Mouse (Mus musculus) neural tube, embryonic 14.5 days (tissue): ENCODE data around the gene Syngr1. TPM values are rescaled to one million over a fixed set of nuclear protein-coding genes. Genes with fewer than 3 reads are reported as not detected.

ENCODE experiments used
- ATAC-seq: fragments of 200-750 bp; cut with Nextera tagmentation; 2 replicates; pipeline ENCODE4 v1.8.0; 2017; ENCODE audit warnings: low read depth, mild to moderate bottlenecking, moderate TSS enrichment, moderate library complexity
- H3K27ac ChIP-seq: fragments of 300-500 bp; sonication (generic); 2 replicates; pipeline ENCODE4 v1.5.1; 2014; ENCODE audit warnings: low read depth, mild to moderate bottlenecking, control low read depth, low read length, moderate library complexity, mixed read lengths
- H3K27me3 ChIP-seq: fragments of 300-500 bp; sonication (generic); 2 replicates; pipeline ENCODE4 v1.6.1; 2014; ENCODE audit warnings: low read length; ENCODE audit not compliant: control insufficient read depth, insufficient read depth
- H3K36me3 ChIP-seq: fragments of 300-500 bp; sonication (generic); 2 replicates; pipeline ENCODE4 v1.6.1; 2014; ENCODE audit warnings: low read length, mixed read lengths; ENCODE audit not compliant: control insufficient read depth, insufficient read depth
- H3K4me1 ChIP-seq: fragments of 300-500 bp; sonication (generic); 2 replicates; pipeline ENCODE4 v1.6.1; 2014; ENCODE audit warnings: low read length; ENCODE audit not compliant: control insufficient read depth, insufficient read depth
- H3K4me2 ChIP-seq: fragments of 300-500 bp; sonication (generic); 2 replicates; pipeline ENCODE4 v1.6.1; 2014; ENCODE audit warnings: mild to moderate bottlenecking, low read depth, low read length, control low read depth
- H3K4me3 ChIP-seq: fragments of 300-500 bp; sonication (generic); 2 replicates; pipeline ENCODE4 v1.5.1; 2014; ENCODE audit warnings: low read depth, low read length, control low read depth, mixed read lengths
- H3K9ac ChIP-seq: fragments of 300-500 bp; sonication (generic); replicated peaks from 2 replicates; pipeline ENCODE4 v1.6.1; 2014; ENCODE audit warnings: low read depth, mild to moderate bottlenecking, control low read depth, low read length, mixed read lengths
- H3K9me3 ChIP-seq: fragments of 300-500 bp; sonication (generic); 2 replicates; pipeline ENCODE4 v1.6.1; 2016; ENCODE audit warnings: low read length; ENCODE audit not compliant: control insufficient read depth
- WGBS: fragments of 180-500 bp; shearing (Covaris S2); extraction: QIAGEN DNeasy Blood & Tissue Kit; methylation state at CpG from one replicate; pipeline ENCODE4 v1.1.7; 2014; 5-methylcytosine and 5-hydroxymethylcytosine counted together
- polyA plus RNA-seq: library from polyadenylated mRNA; unstranded; fragments of >200 nt; fragmentation: Nextera tagmentation; extraction: Ambion mirVana; gene quantifications from 2 replicates; pipeline ENCODE4 v1.2.1, GENCODE M21; 2014

The Syngr1 gene
- polyA plus RNA-seq, 1 experiment from 2014 or later = 30.3 TPM

DNA sequence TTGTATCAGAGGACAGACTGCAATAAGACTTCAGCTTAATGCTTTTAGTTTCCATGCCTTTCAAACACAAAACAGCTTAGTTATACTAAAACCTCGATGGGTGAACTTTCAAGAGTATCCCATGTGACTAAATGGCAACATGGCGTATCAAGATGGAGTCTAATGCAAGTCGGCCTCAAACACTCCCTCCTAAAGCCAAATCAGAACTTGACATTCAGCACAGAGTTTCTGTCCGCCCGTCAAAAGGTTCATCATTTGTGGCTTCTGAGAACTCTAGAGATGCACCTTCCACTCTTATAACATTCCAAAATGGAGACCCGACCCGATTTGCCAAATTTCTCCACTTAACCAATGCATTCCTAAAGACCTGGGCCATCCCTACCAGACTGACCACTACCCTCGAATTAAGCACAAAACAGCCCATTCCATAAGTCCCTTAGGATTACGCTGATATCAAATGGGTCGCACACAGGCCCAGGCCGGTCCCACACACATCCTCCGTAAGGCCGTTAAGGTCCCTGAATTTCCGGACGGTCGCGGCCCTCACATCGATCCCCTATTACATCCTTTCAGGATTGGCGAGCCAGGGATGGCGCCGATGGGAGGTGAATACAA lies 8.4 kb upstream of the Syngr1 start:
- H3K36me3 ChIP-seq = peaks cover 35% of the 10 kb centered on the region
- peak; percentile 47 for ATAC-seq
- H3K9me3 ChIP-seq = no peaks in the 10 kb centered on the region
- peak overlapping the region; percentile 90 for H3K9ac ChIP-seq
- no peaks in the 10 kb centered on the region for H3K27me3 ChIP-seq
- peak overlapping the region; percentile 97 for H3K27ac ChIP-seq
- under 1% methylated on average over 21 of the region's 21 CpGs for WGBS
- peak overlapping the region; percentile 88 for H3K4me2 ChIP-seq
- H3K4me1 ChIP-seq = peaks cover 15% of the 10 kb centered on the region
- H3K4me3 ChIP-seq = peak overlapping the region; percentile 62

DNA sequence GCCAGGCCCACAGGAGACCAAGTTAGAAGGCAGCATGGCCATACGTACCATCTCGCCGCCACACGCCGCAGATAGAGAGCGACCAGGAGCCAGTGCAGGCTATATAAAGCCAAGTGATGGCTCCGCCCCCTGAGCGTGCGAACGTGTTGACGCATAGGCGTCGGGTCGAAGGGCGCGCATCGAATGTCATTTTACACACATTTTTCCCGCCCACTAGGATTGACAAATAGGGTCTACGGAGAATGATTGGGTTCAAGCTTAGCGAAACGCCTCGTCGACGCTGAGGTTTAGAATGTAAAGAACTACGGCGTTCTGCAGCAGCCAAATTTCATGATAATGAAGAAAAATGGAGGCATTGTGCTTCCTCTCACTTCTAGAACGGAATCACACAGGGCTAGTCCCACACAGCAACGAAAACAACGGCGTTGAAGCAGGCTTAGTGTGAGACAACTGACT lies 7.8 kb upstream of the Syngr1 start:
- H3K4me3 ChIP-seq = peak overlapping the region; percentile 62
- ATAC-seq = peak; percentile 95
- H3K9me3 ChIP-seq = no peaks in the 10 kb centered on the region
- peaks cover 29% of the 10 kb centered on the region for H3K36me3 ChIP-seq
- H3K27ac ChIP-seq = peak overlapping the region; percentile 97
- under 1% methylated on average over 30 of the region's 30 CpGs for WGBS
- no peaks in the 10 kb centered on the region for H3K27me3 ChIP-seq
- H3K4me2 ChIP-seq = peak overlapping the region; percentile 88
- peaks cover 15% of the 10 kb centered on the region for H3K4me1 ChIP-seq
- peak overlapping the region; percentile 90 for H3K9ac ChIP-seq

DNA sequence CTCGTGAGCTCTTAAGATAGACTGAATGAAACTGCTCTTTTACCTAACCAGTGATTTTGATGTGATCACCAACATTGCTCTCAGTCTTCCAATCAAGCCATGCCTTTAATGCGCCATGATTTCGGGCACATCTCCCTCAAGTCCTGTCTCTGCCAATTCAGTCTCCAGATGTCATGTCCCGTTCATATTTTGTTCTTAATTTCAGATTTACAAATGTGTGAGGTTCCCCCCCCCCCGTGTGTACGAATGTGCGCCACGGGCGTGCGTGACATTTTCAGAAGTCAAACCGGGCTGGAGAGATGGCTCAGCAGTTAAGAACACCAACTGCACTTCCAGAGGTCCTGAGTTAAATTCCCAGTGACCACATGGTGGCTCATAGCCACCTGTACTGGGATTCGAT lies 7.4 kb upstream of the Syngr1 start:
- Histone ChIP-seq H3K36me3 (peaks cover 27% of the 10 kb centered on the region), H3K4me2 (peak overlapping the region; percentile 88), H3K4me3 (peak overlapping the region; percentile 62), H3K27ac (peak overlapping the region; percentile 97), H3K27me3 (no peaks in the 10 kb centered on the region), H3K9ac (peak overlapping the region; percentile 90), H3K9me3 (no peaks in the 10 kb centered on the region), H3K4me1 (peaks cover 15% of the 10 kb centered on the region)
- ATAC-seq = peak; percentile 12
- WGBS = under 1% methylated on average over 12 of the region's 12 CpGs

DNA sequence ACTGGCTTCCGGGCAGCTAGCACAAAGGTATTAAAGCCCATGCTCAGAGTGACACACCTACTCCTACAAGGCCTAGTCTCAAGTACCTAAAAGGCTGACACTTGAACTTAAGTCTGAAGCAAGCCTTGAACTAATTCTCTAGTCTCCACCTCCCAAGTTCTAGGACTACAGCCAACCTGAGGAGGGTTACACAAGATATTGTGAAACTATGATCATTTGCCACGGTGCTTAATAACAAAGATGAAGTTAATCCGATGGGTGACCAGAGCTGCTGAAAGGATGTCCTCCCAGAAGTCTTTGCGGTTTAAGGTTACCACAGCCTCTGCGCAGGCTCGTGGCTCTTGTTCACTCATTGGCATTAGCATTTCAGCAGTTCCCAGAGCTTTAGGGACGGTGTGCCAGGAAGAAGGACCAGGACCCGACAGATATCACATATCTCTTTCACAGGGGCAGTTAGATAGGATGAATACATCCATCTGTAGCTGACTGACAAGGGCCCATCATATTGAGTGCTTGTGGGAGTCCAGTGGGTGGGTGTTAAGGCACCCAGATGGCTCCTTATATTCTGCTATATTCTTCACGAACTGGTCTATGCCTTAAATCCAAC lies 3.6 kb upstream of the Syngr1 start:
- no peaks in the 10 kb centered on the region for H3K36me3 ChIP-seq
- WGBS = 82% methylated on average over 9 of the region's 9 CpGs
- H3K4me1 ChIP-seq = peaks cover 7% of the 10 kb centered on the region; the same call in 1 of the 2 replicates
- no peaks in the 10 kb centered on the region for H3K27me3 ChIP-seq
- H3K9me3 ChIP-seq = no peaks in the 10 kb centered on the region
- H3K4me2 ChIP-seq = no peak overlapping the region
- no peak overlapping the region for H3K9ac ChIP-seq
- ATAC-seq = no peak
- no peak overlapping the region for H3K27ac ChIP-seq
- H3K4me3 ChIP-seq = no peak overlapping the region

DNA sequence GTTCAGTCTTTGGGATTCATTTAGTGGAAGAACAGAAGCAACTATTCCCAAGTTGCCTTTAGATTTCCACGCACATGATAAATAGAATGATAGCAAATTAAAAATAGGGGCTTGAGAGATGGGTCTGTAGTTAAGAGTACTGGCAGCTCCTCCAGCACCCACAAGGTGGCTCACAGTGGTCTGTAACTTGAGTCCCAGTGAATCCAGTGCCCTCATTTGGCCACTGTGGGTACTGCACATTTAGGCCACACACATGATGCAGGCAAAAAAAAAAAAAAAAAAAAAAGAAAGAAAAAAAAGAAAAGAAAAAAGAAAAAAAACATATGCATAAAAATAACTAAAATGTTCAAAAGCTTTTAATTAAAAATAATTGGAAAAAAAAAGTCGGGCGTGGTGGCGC lies 2.5 kb upstream of the Syngr1 start:
- no peak overlapping the region for H3K27ac ChIP-seq
- ATAC-seq = no peak
- H3K27me3 ChIP-seq = no peaks in the 10 kb centered on the region
- no peak overlapping the region for H3K4me3 ChIP-seq
- H3K4me1 ChIP-seq = peaks cover 12% of the 10 kb centered on the region; the same call in 1 of the 2 replicates
- H3K36me3 ChIP-seq = no peaks in the 10 kb centered on the region
- no peaks in the 10 kb centered on the region for H3K9me3 ChIP-seq
- no peak overlapping the region for H3K4me2 ChIP-seq
- WGBS = 44% methylated on average over 4 of the region's 4 CpGs
- H3K9ac ChIP-seq = no peak overlapping the region

DNA sequence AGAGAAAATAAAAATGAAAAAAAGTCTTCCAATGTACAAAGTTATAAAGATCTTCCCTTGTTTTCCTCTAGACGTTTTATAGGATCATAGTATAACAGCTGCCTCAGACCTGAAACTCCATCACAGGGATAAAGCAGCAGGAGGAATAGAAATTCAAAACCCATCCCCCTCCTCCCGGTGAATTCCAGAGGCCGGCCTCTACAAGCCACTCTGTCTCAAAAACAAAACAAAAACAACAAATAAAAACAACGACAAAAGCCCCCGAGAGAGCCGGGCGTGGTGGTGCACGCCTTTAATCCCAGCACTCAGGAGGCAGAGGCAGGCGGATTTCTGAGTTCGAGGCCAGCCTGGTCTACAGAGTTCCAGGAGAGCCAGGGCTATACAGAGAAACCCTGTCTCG lies 979 bp upstream of the Syngr1 start:
- no peaks in the 10 kb centered on the region for H3K9me3 ChIP-seq
- no peak overlapping the region for H3K4me2 ChIP-seq
- no peaks in the 10 kb centered on the region for H3K27me3 ChIP-seq
- no peak overlapping the region for H3K9ac ChIP-seq
- ATAC-seq = no peak
- H3K4me3 ChIP-seq = no peak overlapping the region
- peaks cover 12% of the 10 kb centered on the region; the same call in 1 of the 2 replicates for H3K4me1 ChIP-seq
- no peaks in the 10 kb centered on the region for H3K36me3 ChIP-seq
- WGBS = 78% methylated on average over 11 of the region's 11 CpGs
- no peak overlapping the region for H3K27ac ChIP-seq

DNA sequence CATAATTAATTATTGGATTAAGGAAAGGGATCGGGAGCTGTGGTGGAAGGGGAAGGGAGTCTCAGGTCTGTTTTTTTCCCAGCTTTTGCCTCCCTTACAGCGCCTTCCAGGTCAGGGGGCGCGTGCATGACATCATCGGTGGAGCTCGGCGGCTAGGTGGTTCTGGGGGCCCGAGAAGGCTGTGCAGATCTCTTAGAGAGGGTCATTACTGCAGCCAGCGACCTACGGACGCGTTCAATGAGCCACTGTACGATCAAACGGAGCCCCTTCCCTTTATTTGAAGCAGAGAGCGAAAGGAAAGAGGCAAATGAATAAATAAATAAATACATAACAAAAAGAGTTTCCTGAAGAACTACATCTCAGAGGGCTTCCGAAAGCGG lies 403 bp upstream of the Syngr1 start:
- peak overlapping the region; percentile 75 for H3K4me2 ChIP-seq

DNA sequence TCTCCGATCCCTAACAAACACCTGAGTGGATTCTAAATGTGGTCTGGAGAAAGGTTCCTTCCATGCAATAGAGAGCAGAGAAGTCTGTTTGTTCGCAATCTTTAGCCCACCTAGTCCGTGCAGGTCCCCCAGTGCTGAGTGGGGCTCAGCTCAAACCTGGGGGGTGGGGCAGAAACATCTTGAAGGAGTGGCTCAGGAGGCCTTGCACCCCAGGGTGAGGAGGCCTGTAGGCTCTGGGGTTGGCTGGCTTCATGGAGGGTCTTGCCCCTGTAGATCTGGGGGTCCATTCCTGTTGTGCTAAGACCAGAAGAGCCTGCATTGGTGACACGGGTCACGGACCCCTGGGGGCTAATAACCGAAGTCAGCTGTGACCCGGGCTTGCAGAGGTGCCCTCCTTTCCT lies 907 bp downstream of the Syngr1 start:
- WGBS = 21% methylated on average over 7 of the region's 7 CpGs
- Histone ChIP-seq H3K4me1 (peaks cover 12% of the 10 kb centered on the region; the same call in 1 of the 2 replicates), H3K9ac (peak overlapping the region; percentile 91), H3K27ac (no peak overlapping the region), H3K9me3 (no peaks in the 10 kb centered on the region), H3K27me3 (no peaks in the 10 kb centered on the region), H3K36me3 (no peaks in the 10 kb centered on the region), H3K4me2 (peak overlapping the region; percentile 75), H3K4me3 (peak overlapping the region; percentile 81)
- peak; percentile 6; the same call in 1 of the 2 replicates for ATAC-seq

More for the DNA sequence above, 403 bp upstream of the Syngr1 start:
- WGBS = 2% methylated on average over 17 of the region's 17 CpGs
- Histone ChIP-seq H3K27me3 (no peaks in the 10 kb centered on the region), H3K36me3 (no peaks in the 10 kb centered on the region), H3K4me1 (peaks cover 12% of the 10 kb centered on the region; the same call in 1 of the 2 replicates), H3K27ac (no peak overlapping the region), H3K9ac (peak overlapping the region; percentile 91), H3K4me3 (peak overlapping the region; percentile 81), H3K9me3 (no peaks in the 10 kb centered on the region)
- peak; percentile 45; the same call in 1 of the 2 replicates for ATAC-seq

DNA sequence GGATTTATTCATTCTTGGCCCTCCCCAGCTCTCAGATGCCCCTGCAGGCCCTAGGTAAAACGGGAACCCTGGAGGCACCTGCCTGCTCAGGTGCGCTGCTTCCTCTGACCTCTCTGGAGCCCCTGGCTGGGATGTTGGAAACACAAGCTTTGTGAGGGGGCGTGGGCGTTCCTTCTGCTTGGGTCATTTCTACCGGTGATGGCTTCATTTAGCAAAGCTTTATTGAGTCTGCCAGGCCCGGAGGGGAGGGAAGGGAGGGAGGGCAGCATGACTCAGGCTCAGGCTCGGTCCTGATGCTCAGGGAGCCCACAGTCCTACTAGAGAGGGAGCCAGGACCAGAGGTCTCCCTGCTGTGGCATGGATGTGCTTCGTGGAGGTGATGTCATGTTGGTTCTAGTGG lies 1.5 kb downstream of the Syngr1 start:
- Histone ChIP-seq H3K4me3 (peak overlapping the region; percentile 81), H3K27me3 (no peaks in the 10 kb centered on the region), H3K27ac (no peak overlapping the region), H3K4me1 (peaks cover 15% of the 10 kb centered on the region), H3K36me3 (no peaks in the 10 kb centered on the region), H3K9me3 (no peaks in the 10 kb centered on the region), H3K4me2 (peak overlapping the region; percentile 75), H3K9ac (peak overlapping the region; percentile 91)
- WGBS = 9% methylated on average over 8 of the region's 8 CpGs
- no peak for ATAC-seq
